Mouse (Mus musculus) layer of hippocampus, adult 9-11 months (tissue): ENCODE measurements at regions not wholly inside any gene's neighbourhood (a gene's known extent, or its start where the extent isn't known, plus 50 kb on each side); places are given as distances from the start of the nearest gene placed in this dataset.
"Not testable (repeated sequence)": the region's sequence is repeated elsewhere in the genome, so short reads cannot be mapped to it uniquely, and the experiment has no call there.

Experiments used
- DNase-seq: peaks from one replicate; pipeline ENCODE4 v3.0.0; 2022

DNA sequence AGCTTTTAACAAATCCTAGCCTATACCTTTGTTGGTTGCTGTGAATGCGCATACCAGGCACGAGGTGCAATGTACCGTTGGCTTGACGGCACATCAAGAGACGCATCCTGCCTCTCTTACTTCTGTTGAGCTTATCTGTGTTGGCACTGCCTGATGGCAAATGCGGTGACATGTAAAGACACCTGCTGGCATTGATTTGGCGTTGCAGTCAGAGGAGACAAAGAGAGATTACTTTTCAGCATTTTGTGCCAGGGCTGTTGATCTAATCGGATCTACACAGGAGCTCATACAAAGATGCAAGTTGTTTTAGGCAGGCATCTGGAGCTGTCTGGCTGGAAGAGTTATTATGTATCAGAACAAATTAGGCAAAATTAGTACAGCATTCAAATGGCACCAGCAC is 331.5 kb upstream of the Cwc22 start:
- DNase-seq: no peak

DNA sequence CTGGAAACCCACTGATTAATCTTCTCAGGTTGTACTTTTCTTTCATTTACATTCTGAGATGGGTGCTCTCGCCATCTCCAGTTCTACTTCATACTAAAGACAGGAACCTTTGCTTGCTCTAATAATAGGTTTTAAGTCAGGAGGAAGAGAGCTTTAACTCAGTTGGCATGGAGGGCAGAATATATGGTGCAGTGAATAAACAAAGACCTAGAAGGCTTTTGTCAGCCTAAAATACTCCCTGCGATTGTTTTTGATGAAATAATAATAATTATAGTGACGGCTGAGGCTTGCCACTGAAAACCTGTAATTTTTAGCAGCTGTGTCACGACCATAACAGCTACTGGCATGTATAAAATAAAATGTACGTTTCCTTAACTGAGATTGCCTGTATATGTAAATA is 327.9 kb upstream of the Cwc22 start:
- no peak for DNase-seq

DNA sequence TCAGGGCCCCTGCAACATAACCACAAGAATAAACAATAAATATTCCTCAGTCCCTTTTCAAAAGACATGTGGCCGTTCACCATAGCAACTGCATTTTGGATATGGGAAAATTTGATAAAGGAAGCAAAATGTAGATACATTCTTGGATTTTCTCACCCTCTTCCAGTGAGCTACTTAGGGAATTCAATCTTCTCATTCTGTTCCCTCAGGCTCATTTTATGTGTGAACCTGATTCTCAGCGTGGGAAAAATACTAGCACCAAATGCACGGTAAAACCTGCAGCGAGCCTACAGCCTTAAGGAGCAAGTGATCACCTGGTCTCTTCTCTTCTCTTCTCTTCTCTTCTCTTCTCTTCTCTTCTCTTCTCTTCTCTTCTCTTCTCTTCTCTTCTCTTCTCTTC is 322.5 kb upstream of the Cwc22 start:
- DNase-seq: no peak

DNA sequence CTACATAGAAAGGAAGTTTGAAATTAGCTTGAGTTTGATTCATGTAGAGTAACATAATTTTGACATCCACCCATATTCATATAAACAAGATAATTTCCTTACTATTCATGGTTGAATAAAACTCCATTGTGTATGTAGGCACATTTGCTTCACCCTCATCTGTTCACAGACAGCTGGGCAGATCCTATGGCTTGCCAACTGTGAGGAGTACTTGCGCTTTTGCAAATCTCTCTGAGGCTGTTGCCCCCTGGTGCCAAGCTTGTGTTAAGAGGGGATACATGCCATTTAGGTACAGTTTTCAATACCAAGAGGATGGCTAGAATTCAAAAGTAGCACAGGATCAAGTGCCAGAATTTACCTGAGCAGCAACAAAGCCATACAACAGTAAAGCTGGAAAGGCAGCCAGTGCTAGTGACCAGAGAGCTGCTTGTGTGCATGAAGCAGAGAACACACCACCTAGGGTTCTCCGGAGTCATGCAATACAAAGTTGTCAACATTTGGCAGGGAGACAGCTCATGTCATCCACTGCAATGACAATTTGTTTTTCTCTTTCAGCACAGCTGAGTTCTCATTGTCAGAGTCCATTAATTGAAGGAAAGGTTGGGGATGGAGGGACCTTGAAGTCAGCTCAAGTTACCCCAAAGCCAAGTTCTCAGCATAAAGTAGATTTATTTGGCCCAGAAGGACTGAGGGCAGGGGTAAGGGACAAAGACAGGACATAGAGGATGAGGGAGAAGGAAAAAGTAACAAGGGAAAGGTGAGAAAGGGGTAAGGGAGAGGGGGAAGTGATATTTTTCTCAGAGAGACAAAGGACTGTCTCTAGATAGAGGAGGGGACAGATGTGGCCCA is 321.6 kb upstream of the Cwc22 start:
- no peak for DNase-seq

DNA sequence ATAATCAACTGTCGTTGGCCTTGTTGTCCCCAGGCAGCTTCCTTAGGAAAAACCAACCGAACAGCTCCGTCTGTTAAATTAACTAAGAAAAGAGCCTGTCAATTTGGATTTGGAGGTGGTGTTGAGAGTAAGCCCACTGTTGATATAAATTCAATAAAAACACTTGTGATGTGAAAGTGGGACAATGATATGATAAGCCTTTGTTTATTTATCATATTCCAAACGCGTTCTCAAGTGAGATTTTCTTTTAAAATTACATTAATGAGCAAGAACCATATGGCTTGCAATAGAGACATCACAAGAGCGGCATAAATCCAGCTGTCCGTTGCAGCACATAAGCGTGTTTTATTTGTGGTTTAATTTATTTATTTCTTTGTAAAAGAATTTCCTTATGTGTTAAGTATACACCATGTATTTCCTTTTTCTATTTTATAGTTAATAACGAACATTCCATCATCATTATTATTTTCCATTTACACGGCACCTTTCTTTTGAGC is 307.5 kb upstream of the Cwc22 start:
- DNase-seq: no peak

DNA sequence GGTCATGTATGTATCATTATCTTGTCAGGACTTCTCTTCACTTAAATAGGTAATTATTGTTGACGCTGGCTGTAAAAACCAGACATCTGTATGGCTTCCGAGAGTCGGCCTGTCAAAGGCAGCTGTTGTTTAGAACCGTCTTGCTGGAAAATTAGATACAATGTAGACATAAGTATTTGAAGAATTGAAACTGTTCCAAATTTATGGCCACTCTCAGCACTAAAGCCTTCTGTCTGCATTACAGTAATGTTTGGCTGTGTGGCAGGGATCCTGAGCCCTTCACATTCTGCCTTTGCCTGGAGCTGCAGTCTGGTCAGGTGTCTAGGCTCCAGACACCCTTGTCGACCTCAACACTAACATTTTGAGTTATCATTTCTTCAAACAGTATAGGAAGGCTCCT is 300.2 kb upstream of the Cwc22 start:
- no peak for DNase-seq

DNA sequence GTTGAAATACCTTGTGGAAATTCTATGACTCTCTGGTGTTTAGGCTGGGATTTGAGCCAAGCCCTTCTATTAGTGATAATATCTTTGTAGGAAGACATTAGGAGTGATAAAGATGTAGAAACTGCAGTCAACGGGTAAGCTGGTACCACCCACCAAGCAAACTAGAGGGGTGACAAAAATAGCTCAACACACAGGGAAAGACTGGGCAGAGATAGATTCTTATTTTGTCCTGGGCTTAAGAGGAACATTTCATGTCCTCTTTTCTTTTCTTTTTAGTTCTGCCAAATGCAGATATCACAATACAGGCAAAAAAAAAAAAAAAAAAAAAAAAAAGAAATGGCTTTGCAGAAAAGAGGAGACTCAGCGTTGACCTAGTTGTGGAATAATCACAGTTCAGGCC is 294.1 kb upstream of the Cwc22 start:
- no peak for DNase-seq

DNA sequence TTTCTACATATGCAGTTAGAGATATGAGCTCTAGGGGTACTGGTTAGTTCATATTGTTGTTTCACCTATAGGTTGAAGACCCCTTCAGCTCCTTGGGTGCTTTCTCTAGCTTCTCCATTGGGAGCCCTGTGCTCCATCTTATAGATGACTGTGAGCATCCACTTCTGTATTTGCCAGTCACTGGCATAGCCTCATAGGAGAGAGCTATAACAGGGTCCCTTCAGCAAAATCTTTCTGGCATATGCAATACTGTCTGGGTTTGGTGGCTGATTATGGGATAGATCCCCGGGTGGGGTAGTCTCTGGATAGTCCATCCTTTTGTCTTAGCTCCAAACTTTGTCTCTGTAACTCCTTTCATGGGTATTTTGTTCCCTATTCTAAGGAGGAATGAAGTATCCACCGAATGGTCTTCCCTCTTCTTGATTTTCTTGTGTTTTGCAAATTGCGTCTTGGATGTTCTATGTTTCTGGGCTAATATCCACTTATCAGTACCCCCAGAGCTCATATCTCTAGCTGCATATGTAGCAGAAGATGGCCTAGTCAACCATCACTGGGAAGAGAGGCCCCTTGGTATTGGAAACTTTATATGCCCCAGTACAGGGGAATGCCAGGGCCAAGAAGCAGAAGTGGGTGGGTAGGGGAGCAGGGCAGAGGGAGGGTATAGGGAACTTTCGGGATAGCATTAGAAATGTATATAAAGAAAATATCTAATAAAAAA is 279.4 kb upstream of the Cwc22 start:
- DNase-seq: not testable (repeated sequence)

DNA sequence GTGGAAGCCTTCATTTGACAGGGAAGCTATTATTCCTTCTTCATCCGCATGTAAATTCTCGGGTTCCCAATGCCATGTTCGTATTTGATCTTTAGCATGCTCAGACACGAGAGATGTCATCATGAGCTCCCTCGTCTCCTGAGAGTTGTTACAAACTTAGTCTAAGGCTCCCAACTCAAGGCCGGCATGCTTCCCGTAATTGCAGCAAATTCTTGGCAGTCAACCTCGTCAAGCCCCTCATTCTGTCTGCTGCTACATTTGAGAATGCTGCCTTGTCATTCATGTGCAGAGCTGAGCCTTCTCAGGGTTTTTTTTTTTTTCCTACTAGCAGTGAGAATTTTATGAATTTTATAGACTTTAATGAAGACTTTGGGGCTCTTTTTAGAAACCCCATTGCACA is 268.3 kb upstream of the Cwc22 start:
- no peak for DNase-seq

DNA sequence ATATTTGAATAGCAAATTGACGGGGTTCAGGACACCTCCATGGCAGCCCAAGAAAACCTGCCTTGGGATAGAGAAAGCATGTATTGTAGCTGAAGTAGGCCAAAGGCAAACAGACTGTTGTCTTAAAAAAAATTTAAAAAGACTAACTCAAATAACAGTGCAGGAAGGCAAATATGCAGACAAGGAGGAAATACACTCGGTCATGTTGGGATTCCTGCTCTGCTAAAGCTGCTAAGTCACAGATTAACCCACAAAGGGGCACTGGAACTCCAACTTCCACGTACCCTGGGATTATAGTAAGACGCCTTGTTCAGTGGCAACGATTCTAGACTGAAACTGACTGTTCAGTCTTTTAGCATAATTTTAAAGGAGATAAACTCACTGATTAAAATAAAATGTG is 258.9 kb upstream of the Cwc22 start:
- DNase-seq: no peak

DNA sequence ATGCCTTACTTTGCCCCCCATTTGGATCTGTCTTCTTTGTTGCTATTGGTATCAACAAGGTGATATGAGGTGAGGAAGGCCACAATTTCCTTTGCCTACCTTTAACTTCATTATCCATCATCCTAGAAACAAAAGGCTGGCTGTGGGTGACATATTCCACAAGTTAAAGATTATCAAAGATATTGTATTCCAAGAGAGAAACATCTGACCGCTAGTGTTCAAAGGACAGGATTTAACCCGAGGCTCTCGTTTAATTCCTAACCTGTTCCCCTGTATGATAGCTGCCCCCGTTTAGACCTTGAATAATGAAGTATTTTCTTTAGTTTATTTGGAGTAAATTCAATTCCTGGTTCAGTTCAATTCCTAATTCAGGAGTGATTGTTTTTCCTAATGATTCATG is 249.8 kb upstream of the Cwc22 start:
- no peak for DNase-seq

DNA sequence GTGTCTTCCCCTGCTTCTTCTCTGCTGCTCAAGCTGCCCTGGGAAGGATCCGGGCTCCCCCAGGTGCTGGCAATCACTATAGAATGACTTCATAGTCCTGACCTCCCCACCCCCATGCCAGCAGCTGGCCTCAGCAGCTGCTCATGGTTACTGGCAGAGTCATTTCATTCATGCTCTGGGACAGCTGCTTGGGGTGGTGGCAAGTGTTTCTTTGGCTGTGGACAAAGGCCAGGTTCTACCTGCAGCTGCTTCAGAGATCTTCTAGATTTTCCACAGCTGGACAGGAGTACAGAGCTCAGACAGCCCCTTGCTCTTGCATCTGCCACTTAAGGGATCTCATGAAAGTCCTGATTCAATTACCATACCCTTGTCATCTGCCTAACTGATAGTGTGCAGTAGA is 243.4 kb upstream of the Cwc22 start:
- peak; percentile 48 for DNase-seq

DNA sequence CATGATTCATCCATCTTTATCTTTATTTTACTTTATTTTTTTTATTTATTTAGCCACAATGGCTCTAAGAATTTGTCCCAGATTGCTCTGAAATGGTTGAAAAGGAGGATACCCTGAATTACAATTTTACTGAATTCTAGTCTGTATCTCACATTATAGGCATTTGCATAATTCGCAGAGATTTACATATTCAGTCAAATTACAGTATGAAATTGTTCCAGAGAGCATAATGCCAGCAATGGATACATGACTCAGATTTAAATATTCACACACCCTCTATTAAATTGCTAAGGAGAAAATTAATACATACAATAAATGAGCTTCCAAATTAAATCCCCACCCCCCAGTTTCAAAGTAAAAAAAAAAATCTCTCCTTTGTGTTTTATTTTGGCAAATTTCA is 238.8 kb upstream of the Cwc22 start:
- no peak for DNase-seq

DNA sequence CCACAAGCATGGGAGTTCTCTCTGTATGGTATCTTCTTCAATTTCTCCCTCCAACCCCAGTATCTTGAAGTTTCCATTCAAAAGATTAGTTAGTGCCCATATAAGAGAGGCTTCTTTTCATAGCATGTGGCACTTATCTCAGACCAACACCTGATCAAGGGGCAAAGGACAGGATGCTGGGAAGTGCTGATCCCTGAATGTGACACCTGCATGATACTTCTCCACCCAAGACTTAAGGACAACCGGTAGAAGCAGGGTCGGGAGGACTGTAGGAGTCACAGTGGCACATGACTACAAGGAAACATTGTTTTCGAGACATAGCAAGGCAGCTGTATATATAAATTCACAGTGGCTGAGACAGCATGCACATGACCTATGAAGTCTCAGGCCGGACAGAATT is 227.6 kb upstream of the Cwc22 start:
- DNase-seq: no peak

DNA sequence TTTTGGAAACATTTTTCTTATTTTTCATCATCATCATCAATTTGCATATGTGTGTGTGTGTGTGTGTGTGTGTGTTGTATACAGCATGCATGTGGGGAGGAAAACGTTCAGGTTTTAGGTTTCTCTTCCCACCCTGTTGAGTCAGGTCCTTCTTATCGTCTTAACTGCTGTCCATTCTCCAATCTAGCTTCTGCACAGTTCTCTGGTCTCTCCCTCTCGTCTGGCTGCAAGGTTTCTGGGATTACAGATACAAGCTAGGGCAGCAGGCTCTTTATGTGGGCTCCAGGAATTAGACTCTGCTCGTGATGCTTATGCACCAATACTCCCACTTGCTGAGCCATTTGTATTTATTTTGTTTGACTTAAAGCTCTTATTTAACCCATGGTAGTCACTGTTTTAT is 226.6 kb upstream of the Cwc22 start:
- no peak for DNase-seq

DNA sequence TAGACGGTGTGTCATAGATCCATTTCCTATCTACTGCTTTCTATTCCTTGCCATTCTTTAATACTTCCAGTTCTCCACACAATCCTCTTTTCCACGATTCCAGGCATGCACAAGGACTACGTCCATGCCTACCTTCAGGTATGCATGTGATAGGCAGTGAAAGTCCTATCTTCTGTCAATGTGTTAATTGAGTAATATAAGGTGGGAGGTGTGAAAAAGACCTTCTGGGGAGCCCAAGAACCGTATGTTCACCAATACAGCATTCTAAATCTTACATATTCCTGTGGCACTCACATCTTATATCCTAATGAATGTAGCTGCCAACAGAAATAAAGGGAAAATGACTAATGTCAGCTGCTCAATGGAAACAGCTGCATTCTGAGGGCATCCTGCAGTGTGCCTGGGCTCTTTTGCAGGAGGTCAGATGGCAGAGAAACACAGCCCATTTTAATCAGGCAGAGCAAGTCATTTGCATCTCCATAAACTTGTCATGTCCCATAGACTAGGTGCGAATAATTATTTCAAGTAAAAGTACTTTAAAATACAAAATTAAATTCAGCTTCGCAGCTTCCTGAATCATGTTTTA is 224.1 kb upstream of the Cwc22 start:
- no peak for DNase-seq

DNA sequence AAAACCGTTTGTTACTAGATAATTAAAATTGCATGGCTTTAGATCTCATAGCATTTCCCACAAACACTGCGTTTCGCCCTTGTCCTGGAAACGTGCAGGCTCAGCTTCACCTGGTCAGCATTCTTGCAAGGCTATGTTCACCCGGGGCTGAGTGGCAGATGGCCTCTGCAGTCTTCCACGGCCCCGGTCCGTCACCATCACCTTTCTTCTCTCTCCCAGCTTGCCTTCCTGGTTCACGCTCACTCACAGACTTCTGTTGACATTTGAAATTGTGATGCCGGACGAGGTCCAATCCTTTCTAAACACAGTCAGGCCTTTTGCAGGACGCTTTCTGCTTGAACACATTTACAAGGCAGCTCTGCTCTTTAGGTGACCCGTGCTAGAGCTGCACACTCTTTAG is 219.3 kb upstream of the Cwc22 start:
- DNase-seq: no peak

DNA sequence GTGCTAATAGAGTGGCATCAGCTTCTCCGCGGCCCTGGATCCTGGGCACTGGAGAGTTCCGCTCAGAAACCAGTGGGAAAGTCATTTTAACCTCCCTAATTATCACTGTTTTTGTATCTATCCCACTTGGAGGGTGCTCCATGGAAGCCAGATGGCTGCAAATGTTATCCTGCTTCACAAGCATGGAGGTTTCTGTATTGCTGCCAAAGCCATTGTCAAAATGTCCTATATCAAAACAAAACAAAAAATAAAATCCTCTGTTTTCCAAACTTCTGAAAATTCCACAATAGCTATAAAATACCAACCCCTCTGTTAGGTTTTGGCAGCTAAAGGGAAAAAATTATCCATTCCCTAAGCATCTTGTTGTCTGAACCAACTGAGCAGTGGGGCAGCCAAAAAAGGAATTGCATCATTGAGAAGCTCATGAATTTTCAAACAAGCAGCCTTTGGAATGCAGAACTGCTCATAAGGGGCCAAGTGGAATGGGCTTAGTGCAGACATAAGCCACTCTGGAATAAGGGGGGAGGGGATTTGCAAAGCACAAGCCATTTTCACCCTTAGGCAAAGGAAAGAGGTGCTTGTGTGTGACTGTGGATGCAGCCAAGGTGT is 213.8 kb upstream of the Cwc22 start:
- peak; percentile 81 for DNase-seq

DNA sequence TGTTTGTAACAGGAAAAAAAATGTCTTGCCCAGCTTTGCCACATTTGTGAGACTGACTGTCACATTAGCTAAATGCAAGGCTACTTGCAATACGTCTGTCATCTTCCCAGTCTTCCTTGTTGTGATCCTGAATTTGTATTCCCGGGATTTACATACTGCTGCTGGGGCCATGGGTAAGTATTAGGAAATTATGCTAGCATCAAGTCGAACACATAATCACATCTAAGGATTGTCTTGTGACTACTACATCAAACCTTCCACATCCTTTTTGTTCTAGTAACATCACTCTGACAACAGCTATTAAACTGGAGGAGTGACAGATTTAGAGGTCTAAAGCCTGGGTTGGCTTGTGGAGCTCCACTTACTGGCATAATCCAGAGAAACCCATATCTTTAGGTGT is 164.2 kb upstream of the Cwc22 start:
- no peak for DNase-seq

DNA sequence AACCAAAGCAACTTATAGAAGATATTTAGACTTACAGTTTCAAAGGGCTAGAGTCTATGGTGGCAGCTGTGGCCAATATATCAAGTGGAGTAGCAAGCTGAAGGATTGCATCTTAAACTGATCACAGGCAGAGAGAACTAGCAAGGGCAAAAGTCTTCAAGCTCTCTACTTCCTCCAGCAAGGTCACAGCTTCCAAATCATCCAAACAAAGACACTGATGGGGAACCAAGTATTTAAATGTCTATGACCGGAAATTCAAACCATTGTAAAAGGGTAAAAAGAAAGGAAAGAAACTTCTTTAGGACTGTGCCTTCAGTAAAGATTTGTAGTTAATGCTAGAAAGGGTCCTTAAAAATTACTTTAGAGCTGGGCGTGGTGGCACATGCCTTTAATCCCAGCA is 149.4 kb upstream of the Cwc22 start:
- DNase-seq: no peak

DNA sequence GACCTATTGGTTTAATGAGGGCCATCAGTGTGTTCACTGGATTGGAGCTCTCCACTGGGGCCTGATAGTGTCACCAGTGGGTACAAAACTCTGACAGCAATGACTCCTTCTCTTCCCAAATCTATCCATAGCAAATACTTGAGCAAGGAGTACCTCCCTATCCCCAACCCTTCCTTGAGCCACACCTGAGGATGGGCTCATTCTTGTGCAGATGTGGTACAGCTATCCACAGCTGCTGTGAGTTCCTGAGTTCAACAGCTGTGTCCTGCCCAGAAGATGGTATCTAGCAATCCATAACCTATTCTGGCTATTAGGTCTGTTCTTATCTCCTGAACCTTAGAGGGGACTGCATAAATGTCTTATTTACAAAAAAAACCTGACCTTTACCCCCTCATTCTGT is 148.7 kb upstream of the Cwc22 start:
- DNase-seq: no peak

DNA sequence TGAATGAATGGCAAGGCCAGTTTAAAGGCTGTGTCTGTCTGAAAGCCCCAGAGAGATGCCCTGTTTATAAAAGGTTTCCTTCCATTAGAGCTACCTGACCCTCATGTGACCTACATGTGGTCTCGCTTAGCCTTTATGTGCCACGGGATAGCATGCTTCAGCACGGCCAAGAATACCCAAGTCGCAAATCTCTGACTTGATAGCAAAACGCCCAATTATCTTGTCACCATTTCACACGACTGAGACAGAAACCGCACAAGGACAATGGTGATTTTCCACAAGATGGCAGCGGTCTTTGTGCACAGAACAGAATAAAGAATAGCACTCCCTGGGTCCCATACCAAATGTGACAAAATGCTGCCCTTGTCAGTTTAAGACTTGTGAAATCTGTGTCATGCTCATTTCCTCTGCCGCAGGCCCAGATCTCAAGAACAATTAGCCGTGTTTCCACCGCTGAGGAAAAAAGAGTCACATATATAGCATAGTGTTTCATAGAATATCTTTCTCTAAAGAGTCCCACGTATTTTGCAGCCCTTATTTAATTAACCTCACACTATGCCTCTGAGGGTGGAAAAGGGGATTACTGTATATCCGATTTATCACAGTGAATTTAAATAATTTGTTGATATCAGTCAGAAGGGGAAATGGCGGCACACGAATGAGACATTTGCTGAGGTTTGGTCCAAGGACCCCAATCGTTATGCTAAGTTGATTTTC is 118.3 kb upstream of the Cwc22 start:
- no peak for DNase-seq

DNA sequence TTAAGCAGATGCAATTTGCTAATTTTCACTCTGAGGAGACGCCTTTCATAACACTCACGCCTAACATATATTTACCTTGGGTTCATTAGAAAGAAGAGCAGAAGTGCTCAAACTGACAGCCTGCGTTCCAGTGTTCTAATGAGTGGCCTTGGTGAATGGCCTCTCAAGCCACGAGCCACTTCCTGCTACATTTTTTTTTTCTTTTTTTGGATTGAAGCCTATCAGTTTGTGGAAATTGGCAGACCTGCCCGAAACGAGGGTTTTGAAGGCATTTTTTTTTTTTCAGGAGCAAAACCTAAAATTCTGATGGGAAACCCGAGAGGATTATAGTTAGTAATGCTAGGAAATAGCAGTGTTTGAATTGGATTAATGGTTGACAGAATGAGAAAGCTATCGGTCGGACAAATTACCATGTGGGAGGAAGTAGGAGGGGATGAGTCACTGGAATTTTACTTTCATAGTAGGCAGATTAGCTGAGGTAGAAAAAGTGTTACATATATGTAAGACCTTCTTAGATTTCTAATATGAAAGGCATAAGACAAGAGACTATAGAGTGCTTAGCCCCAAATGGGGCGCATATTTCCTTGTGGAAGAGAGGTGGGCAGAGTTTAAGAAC is 113.7 kb upstream of the Cwc22 start:
- DNase-seq: no peak
